ENCODE assay signal across 8 mouse cellular contexts in genomic region chr10:127170837-127171272, GRCm38 (mm10). TPM values are rescaled to one million over a fixed set of nuclear protein-coding genes. Genes with fewer than 3 reads are reported as not detected.
DNase-seq lines count a peak whose midpoint lies in the region; ATAC-seq and TF ChIP-seq lines count a peak whose summit lies in the region.

No protein-coding gene starts in this region.

- H3K4me2 ChIP-seq in CH12.LX (ENCODE audit: insufficient read depth, low read depth, poor library complexity, severe bottlenecking): peak overlapping the region; percentile 46; the same call in 1 of the 2 replicates

- dilution Hi-C loops in CH12.LX (cut with MboI; ENCODE audit: extremely low pct_ligation_motif_present, extremely low pct_unique_long_range_greater_than_20kb, low sequenced_read_pairs): no loop called here

- ATAC-seq in megakaryocyte progenitor cell, adult 5-6 weeks (replicated peaks; ENCODE audit: poor library complexity): peak; percentile 72

- H3K4me1 ChIP-seq in CH12.LX (ENCODE audit: control insufficient read depth in 1 of 2, insufficient read depth in 2 of 2): peaks cover 6 to 16% of the 10 kb centered on the region in 2 experiments
- H3K4me1 ChIP-seq in erythroblast, embryonic 14.5 days (ENCODE audit: control insufficient read depth): peaks cover 31% of the 10 kb centered on the region

- H3K9ac ChIP-seq in CH12.LX (ENCODE audit: insufficient read depth, low read depth): no peak overlapping the region

- 0 out of 2 replicates have a peak, but pooled peaks have one; percentile 27 for TF ChIP-seq POLR2A in CH12.LX (IDR thresholded peaks at IDR 0.05; ENCODE audit: low read depth, low read length)

- no peak for TF ChIP-seq EP300 in CH12.LX (IDR thresholded peaks at IDR 0.05; ENCODE audit: low read length)

- TF ChIP-seq CTCF in CH12.LX (conservative IDR thresholded peaks at IDR 0.05 in 1 of 2, IDR thresholded peaks at IDR 0.05 in 1 of 2; ENCODE audit: low read depth in 2 of 2, low read length in 2 of 2): peak; percentile 30 to 83

- H3K27me3 ChIP-seq in CH12.LX (replicated peaks): peaks cover 26% of the 10 kb centered on the region
- H3K27me3 ChIP-seq in erythroblast, embryonic 14.5 days (ENCODE audit: control insufficient read depth): peaks cover 62% of the 10 kb centered on the region

- H3K36me3 ChIP-seq in CH12.LX (replicated peaks in 1 of 2; ENCODE audit: control insufficient read depth in 1 of 2, insufficient read depth in 1 of 2, low read length in 1 of 2): peaks cover 0 to 14% of the 10 kb centered on the region in 2 experiments
- peaks cover 3% of the 10 kb centered on the region for H3K36me3 ChIP-seq in erythroblast, embryonic 14.5 days (ENCODE audit: control insufficient read depth)

- H3K79me2 ChIP-seq in CH12.LX (replicated peaks; ENCODE audit: control insufficient read depth, extremely low read depth, insufficient read depth, poor library complexity, severe bottlenecking): no peaks in the 10 kb centered on the region; the same call in 1 of the 2 replicates

- peaks cover 9% of the 10 kb centered on the region for H3K9me3 ChIP-seq in CH12.LX (replicated peaks; ENCODE audit: low read length)
- H3K9me3 ChIP-seq in erythroblast, embryonic 14.5 days (ENCODE audit: control insufficient read depth, low read length): no peaks in the 10 kb centered on the region; the same call in 1 of the 2 replicates

- in situ Hi-C loops in CH12.LX (cut with MboI; ENCODE audit: low pct_ligation_motif_present, low pct_unique_long_range_greater_than_20kb, low sequenced_read_pairs): no loop called here

- peak overlapping the region; percentile 24 to 45 (median 38) for H3K4me3 ChIP-seq in CH12.LX (replicated peaks in 1 of 3; ENCODE audit: low read depth in 2 of 3, low read length in 2 of 3, poor library complexity in 1 of 3)
- peak overlapping the region; percentile 62 for H3K4me3 ChIP-seq in erythroblast, embryonic 14.5 days (replicated peaks)

- peak; percentile 76 for DNase-seq in CH12.LX (ENCODE audit: extremely low read depth)
- DNase-seq in adrenal gland, adult 2 months: peak; percentile 88
- peak; percentile 50 for DNase-seq in heart, postnatal 25 days (ENCODE audit: low spot score)
- DNase-seq in layer of hippocampus, adult 8-10 months (ENCODE audit: low spot score in 2 of 2): peak; percentile 39 to 66
- DNase-seq in right cerebral cortex, postnatal 4 days: peak; percentile 72
- DNase-seq in left cerebral cortex, adult 9 months (ENCODE audit: low spot score in 2 of 2): no peak

- no peak overlapping the region for H3K27ac ChIP-seq in CH12.LX (ENCODE audit: insufficient read depth, low read depth)

- TF ChIP-seq RAD21 in CH12.LX (IDR thresholded peaks at IDR 0.05; ENCODE audit: low read depth, low read length): peak; percentile 69

- intact Hi-C loops in heart, postnatal 25 days (cut with DNase I): loop anchor here (2.0 kb wide), 1 partner anchor 144 kb away; no protein-coding TSS in a partner anchor

TF ChIP-seq in CH12.LX, 34 proteins besides CTCF, POLR2A, EP300 and RAD21:
- no peak for TF ChIP-seq USF2 (conservative IDR thresholded peaks at IDR 0.05; ENCODE audit: low read depth, low read length)
- TF ChIP-seq SMC3 (IDR thresholded peaks at IDR 0.05; ENCODE audit: low read depth, low read length): peak; percentile 44
- no peak for TF ChIP-seq POLR2AphosphoS2 (IDR thresholded peaks at IDR 0.05; ENCODE audit: low read depth, low read length)
- peak; percentile 28; the same call in 1 of the 2 replicates for TF ChIP-seq MYC (IDR thresholded peaks at IDR 0.05; ENCODE audit: low read depth, low read length)

RNA-seq across cellular contexts. Expression of gene B4galnt1, which starts 5.8 kb away (rescaled TPM):
- 15.5 and 17.5 TPM in 2 replicates for total RNA-seq in CH12.LX (2012; rRNA removed)
- 0.74 and 0.98 TPM in 2 replicates for total RNA-seq in CH12.LX (2014; rRNA removed)
- polyA plus RNA-seq in CH12.LX (2012; ENCODE audit: insufficient read length, low read depth): 1.9 and 2.3 TPM in 2 replicates
- 10 to 100 TPM in 1 of 2 experiments, 1 to 10 TPM in 1; 8.3 to 11.6 TPM for total RNA-seq in adrenal gland, adult 2 months (2021)
- polyA plus RNA-seq in adrenal gland, adult 2 months (2012; rRNA removed): 17.8 and 19.1 TPM in 2 replicates
- polyA plus RNA-seq in erythroblast, embryonic 14.5 days (2012): 0.56 and 1.0 TPM in 2 replicates
- 1 to 10 TPM; 1.5 to 1.6 TPM for total RNA-seq in heart, postnatal 25 days (2021)
- total RNA-seq in layer of hippocampus, adult 8-10 months (2022): 100 to 1,000 TPM; 113 to 123 (median 113) TPM
- 212 and 219 TPM in 2 replicates for total RNA-seq in megakaryocyte progenitor cell, adult 5-6 weeks (2015)
- 122 and 139 TPM in 2 replicates for total RNA-seq in megakaryocyte progenitor cell, adult 5-6 weeks (2017)

RNA-seq across cellular contexts. Expression of gene Slc26a10, which starts 9.6 kb away (rescaled TPM):
- 1.2 and 1.7 TPM in 2 replicates for total RNA-seq in CH12.LX (2012; rRNA removed)
- total RNA-seq in CH12.LX (2014; rRNA removed): 0.05 TPM in 2 replicates
- polyA plus RNA-seq in CH12.LX (2012; ENCODE audit: insufficient read length, low read depth): 0.16 and 0.44 TPM in 2 replicates
- total RNA-seq in adrenal gland, adult 2 months (2021): under 1 TPM; 0.35 to 0.58 TPM
- 1.1 and 2.4 TPM in 2 replicates for polyA plus RNA-seq in adrenal gland, adult 2 months (2012; rRNA removed)
- polyA plus RNA-seq in erythroblast, embryonic 14.5 days (2012): not detected in 2 replicates
- 10 to 100 TPM; 18.2 to 29.2 TPM for total RNA-seq in heart, postnatal 25 days (2021)
- 10 to 100 TPM; 12.2 to 17.5 (median 14.4) TPM for total RNA-seq in layer of hippocampus, adult 8-10 months (2022)
- total RNA-seq in megakaryocyte progenitor cell, adult 5-6 weeks (2015): not detected in 2 replicates
- 0.84 and 0.87 TPM in 2 replicates for total RNA-seq in megakaryocyte progenitor cell, adult 5-6 weeks (2017)

RNA-seq across cellular contexts. Expression of gene Arhgef25, which starts 19.0 kb away (rescaled TPM):
- 8.6 and 8.7 TPM in 2 replicates for total RNA-seq in CH12.LX (2012; rRNA removed)
- 3.3 and 4.0 TPM in 2 replicates for total RNA-seq in CH12.LX (2014; rRNA removed)
- 8.3 and 11.1 TPM in 2 replicates for polyA plus RNA-seq in CH12.LX (2012; ENCODE audit: insufficient read length, low read depth)
- 10 to 100 TPM; 16.0 to 25.8 TPM for total RNA-seq in adrenal gland, adult 2 months (2021)
- 41.3 and 44.9 TPM in 2 replicates for polyA plus RNA-seq in adrenal gland, adult 2 months (2012; rRNA removed)
- 0.47 and 0.52 TPM in 2 replicates for polyA plus RNA-seq in erythroblast, embryonic 14.5 days (2012)
- 10 to 100 TPM; 10.9 to 12.7 TPM for total RNA-seq in heart, postnatal 25 days (2021)
- total RNA-seq in layer of hippocampus, adult 8-10 months (2022): 100 to 1,000 TPM; 310 to 386 (median 350) TPM
- total RNA-seq in megakaryocyte progenitor cell, adult 5-6 weeks (2015): 1.7 and 3.1 TPM in 2 replicates
- 3.0 and 5.3 TPM in 2 replicates for total RNA-seq in megakaryocyte progenitor cell, adult 5-6 weeks (2017)

RNA-seq across cellular contexts. Expression of gene Dtx3, which starts 24.7 kb away (rescaled TPM):
- 26.9 and 27.6 TPM in 2 replicates for total RNA-seq in CH12.LX (2012; rRNA removed)
- total RNA-seq in CH12.LX (2014; rRNA removed): 18.9 and 19.2 TPM in 2 replicates
- 51.2 and 54.4 TPM in 2 replicates for polyA plus RNA-seq in CH12.LX (2012; ENCODE audit: insufficient read length, low read depth)
- 10 to 100 TPM; 53.6 to 75.7 TPM for total RNA-seq in adrenal gland, adult 2 months (2021)
- 203 and 219 TPM in 2 replicates for polyA plus RNA-seq in adrenal gland, adult 2 months (2012; rRNA removed)
- polyA plus RNA-seq in erythroblast, embryonic 14.5 days (2012): 11.1 and 11.5 TPM in 2 replicates
- total RNA-seq in heart, postnatal 25 days (2021): 10 to 100 TPM; 26.3 to 28.6 TPM
- total RNA-seq in layer of hippocampus, adult 8-10 months (2022): 100 to 1,000 TPM; 214 to 267 (median 229) TPM
- 23.8 and 28.0 TPM in 2 replicates for total RNA-seq in megakaryocyte progenitor cell, adult 5-6 weeks (2015)
- 18.0 and 19.3 TPM in 2 replicates for total RNA-seq in megakaryocyte progenitor cell, adult 5-6 weeks (2017)

RNA-seq across cellular contexts. Expression of gene Pip4k2c, which starts 40.5 kb away (rescaled TPM):
- total RNA-seq in CH12.LX (2012; rRNA removed) (22.7 TPM in 2 replicates), CH12.LX (2014; rRNA removed) (12.5 and 13.3 TPM in 2 replicates)
- polyA plus RNA-seq in CH12.LX (2012; ENCODE audit: insufficient read length, low read depth): 23.3 and 24.7 TPM in 2 replicates
- 10 to 100 TPM; 41.6 to 47.8 TPM for total RNA-seq in adrenal gland, adult 2 months (2021)
- polyA plus RNA-seq in adrenal gland, adult 2 months (2012; rRNA removed): 21.7 and 22.5 TPM in 2 replicates
- 9.5 and 10.2 TPM in 2 replicates for polyA plus RNA-seq in erythroblast, embryonic 14.5 days (2012)
- total RNA-seq in heart, postnatal 25 days (2021): 10 to 100 TPM; 23.3 to 24.6 TPM
- 100 to 1,000 TPM in 1 of 4 experiments, 10 to 100 TPM in 3; 95.0 to 107 (median 98.9) TPM for total RNA-seq in layer of hippocampus, adult 8-10 months (2022)
- total RNA-seq in megakaryocyte progenitor cell, adult 5-6 weeks (2015): 9.7 and 11.2 TPM in 2 replicates
- total RNA-seq in megakaryocyte progenitor cell, adult 5-6 weeks (2017): 11.4 and 12.1 TPM in 2 replicates

Comparison
In these comparisons a context has a peak if more than half of its experiments do, and no peak if none do; other contexts are left out.
1. DNase-seq: peak in CH12.LX (single experiment), adrenal gland, adult 2 months (single experiment), heart, postnatal 25 days (single experiment), layer of hippocampus, adult 8-10 months (2 of 2) and right cerebral cortex, postnatal 4 days (single experiment); none in left cerebral cortex, adult 9 months (0 of 2).
2. RNA of gene B4galnt1, which starts 5.8 kb away (total RNA-seq): 122 to 219 TPM in megakaryocyte progenitor cell, adult 5-6 weeks and 113 to 123 TPM in layer of hippocampus, adult 8-10 months; 0.74 to 17.5 TPM in CH12.LX, 8.3 to 11.6 TPM in adrenal gland, adult 2 months and 1.5 to 1.6 TPM in heart, postnatal 25 days; every median in the first group is over 4 times any median in the second.
3. RNA of gene Slc26a10, which starts 9.6 kb away (total RNA-seq): 18.2 to 29.2 TPM in heart, postnatal 25 days and 12.2 to 17.5 TPM in layer of hippocampus, adult 8-10 months; 0.05 to 1.7 TPM in CH12.LX, 0.84 to 0.87 TPM in megakaryocyte progenitor cell, adult 5-6 weeks and 0.35 to 0.58 TPM in adrenal gland, adult 2 months; every median in the first group is over 4 times any median in the second.
4. RNA of gene Arhgef25, which starts 19.0 kb away (total RNA-seq): 310 to 386 TPM in layer of hippocampus, adult 8-10 months; 16.0 to 25.8 TPM in adrenal gland, adult 2 months, 10.9 to 12.7 TPM in heart, postnatal 25 days, 3.3 to 8.7 TPM in CH12.LX and 1.7 to 5.3 TPM in megakaryocyte progenitor cell, adult 5-6 weeks; every median in the first group is over 10 times any median in the second.